Mouse (Mus musculus) mesoderm, embryonic 11.5 days (tissue): ENCODE data around the gene Tln1.
A peak's percentile ranks its signal among the peaks of the same experiment; 100 is the strongest.

Experiments
- DNase-seq: peaks from one replicate; pipeline ENCODE4 v3.0.0-alpha.2; 2012; ENCODE audit warnings: low read depth, low spot score

Gene Tln1

DNA sequence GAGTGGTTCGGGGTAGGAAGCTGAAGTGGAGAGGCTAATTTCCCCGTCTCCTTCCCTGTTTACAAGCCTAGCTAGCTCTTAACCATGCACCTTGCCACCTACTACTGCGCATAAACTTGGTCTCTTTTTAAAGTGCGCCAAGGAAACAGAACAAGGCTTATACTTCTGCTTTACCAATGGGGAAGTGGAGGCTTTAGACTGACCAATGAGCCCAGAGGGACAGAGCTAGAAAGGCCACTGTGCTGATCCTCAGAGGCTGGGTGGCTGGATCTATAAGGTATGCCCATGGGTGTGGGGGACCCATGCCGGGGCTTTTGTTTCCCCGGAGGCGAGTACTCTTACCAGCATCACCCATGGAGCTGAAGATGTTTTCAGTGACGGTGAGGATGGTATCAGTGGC lies 15.3 kb downstream of the Tln1 start:
- no peak for DNase-seq

DNA sequence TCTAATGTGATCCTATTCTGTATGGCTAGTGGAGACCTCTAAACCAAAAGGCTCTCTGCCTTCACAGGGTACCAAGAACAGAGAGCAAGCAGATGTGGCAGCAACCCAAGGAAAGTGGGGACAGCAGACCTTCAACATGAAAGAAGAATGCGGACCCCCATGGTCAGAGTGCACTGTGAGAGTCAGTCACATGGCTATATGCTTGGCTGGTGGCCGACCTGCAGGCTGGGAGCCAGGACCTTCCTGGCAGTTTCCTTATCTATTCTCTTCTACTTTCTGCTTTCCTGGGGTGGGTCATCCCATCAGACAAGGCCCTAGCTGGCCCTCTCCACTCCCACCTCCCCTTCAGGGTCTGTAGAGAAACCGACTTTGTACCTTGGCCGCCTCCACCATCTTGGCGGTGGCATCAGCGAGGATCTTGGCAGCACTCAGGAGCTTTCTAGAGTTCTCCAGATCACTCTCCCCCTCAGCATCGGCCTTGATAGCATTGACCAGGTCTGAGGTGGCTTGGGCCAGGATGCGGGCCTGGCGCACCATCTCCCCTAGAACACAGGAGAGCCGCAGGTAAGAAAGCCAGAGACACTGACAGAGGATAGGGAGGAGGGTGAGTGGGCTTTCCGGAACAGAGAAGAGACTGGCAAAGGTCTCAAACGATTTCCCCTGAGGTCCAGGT lies 16.0 kb downstream of the Tln1 start:
- no peak for DNase-seq

DNA sequence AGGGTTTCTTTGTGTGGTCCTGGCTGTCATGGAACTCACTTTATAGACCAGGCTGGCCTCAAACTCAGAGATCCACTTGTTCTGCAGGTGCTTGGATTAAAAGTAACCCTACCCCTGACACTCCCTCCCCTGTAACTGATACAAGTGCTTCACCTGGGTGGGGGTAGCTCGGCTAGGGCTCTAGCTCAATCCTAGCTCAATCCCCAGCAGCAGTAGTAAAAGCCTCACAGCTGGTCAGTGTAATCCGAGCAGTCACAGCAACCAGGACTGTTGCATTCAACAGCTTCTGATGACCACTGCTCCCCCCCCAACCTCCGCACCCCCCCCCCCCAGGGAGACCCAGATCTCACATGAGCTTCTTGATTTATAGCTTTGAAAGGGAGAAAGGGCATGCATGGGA lies 20.4 kb downstream of the Tln1 start:
- DNase-seq = no peak

DNA sequence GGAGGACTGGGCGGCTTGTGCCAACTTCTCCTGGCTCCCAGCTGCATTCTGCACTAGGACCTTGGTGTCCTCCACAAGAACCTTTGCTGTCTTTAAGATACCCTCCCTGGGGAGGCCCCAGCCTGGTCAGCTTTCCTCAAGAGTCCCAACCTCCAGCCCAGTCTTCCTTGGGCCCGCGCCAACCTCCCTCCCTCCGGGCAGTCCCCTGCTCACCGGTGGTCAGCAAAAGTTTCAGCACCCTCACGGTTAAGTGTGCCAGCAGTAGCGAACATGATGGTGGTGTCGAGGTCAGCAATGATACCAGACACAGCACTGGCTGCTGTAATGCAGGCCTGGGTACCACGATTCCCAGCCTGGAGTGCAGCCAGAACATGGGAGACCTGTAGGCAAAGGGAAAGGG lies 26.5 kb downstream of the Tln1 start:
- DNase-seq = no peak

DNA sequence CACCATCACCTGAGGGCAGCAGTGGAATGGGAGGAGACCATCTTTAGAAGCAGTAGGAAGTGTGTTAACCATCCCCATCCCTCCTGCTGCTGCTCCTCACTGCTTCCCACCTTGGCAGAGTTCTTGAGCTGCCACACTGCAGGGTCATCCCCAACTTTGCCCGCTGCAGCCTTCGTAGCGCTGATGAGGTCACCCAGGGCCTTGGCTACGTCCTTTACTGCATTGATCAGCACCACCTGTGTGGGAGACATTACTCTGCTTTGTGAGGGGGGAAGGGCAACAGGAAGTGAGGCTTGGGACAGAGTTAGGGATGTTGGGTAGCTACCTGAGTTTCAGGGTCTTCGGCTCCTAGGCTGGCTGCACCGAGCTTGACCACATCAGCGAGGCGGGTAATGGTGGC lies 26.9 kb downstream of the Tln1 start:
- no peak for DNase-seq

DNA sequence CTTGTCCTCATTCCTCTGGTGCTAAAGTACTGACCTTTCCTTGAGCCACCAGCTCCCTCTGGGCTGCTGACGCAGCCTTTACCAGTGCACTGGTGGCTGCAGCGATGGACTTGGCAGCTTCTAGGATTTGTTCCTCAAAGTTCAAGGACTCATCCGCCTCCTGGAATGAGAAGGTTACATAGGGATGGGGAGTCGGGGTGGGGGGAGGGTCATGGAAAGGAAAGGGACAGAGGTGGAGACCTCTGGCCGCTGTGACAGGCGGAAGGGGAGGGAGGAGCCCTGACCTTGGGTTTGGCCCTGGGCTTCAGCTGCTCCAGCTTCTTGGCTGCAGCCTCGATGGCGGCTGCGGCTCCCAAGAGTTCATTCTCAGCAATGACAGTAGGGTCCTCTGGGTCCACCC lies 29.2 kb downstream of the Tln1 start:
- no peak for DNase-seq

DNA sequence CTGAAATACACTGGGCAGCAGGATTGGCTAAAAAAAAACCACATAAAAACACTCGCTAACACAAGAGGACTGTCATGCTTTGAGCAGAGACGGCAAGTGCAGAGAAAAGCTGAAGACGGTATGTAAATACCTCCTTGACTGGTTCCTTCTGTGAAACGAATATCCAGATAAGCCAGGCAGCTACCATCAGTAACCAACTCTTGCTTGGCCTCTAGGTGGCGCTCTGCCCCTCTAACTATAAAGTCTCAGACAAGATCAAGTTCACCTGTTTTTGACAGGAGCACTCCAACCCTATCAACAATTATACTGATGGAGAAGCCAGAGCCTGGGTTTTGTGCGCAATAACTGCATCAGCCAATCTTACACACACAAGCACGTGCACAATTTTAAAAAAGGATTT lies 31.9 kb downstream of the Tln1 start:
- peak; percentile 80 for DNase-seq

DNA sequence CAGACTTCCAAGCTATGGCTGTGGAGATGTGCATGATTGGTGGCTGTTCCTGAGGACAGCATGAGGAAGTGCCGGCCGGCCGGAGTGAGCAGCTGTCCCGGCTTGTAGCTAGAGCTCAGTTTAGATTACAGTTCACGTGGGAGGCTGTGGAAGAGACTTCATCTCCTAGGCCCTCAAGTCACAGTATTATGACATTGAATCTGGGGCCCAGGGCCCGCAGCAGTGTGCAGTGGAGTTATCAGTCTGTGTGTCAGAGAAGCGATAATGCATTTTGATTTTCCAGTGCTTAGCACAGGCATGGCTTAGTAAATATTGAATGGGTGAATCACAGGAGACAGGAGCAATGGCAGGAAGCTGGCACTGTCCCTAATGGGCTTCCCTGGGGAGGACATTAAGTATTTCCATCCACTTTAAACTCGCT lies 32.4 kb downstream of the Tln1 start:
- DNase-seq = no peak

DNA sequence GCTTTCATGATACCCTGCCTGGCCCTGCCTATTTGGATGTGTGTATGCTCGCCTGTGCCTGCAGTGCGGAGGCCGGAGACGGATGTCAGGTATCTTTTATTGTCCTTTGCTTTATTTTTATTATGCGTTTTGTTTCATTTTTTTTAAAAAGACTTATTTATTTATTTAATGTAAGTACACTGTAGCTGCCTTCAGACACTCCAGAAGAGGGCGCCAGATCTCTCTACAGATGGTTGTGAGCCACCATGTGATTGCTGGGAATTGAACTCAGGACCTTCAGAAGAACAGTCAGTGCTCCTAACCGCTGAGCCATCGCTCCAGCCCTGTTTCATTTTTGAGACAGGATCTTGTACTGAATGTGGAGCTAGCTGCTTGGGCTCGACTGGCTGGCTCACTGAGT lies 34.0 kb downstream of the Tln1 start:
- no peak for DNase-seq

DNA sequence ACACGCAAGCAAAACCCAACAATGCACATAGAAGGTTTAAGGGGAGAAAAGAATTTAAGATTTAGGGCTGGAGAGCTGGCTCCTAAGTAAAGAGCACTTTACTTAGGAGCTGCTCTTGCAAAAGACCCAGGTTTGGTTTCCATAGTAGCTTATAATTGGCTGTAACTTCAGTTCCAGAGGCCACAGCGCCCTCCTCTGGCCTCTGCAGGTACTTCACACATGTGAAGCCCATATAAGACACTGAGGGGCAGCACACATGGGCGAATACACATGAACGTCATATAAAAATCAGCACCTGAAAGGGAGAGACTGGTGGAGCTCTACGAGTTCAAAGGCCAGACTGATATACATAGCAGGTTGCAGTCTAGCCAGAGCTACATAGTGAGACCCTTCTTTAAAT lies 34.6 kb downstream of the Tln1 start:
- no peak for DNase-seq

DNA sequence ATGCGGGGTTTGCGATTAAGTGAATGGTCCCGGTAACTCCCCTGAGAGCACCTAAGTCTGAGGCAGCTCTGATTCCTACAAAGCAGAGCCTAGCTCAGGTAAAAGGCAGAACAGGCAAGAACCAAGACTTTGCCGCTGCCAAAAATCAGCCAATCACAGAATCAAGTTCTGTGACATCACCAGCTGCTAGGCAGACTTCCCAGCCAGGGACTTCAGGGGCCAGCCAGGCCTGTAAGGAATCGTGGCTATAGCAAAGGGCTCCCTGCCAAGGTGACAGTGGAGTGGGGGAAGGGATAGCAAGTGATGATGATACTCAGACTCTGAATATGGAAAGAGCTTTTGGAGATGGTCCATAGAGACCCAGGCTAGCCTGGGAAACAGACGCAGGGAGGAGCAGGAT lies 42.5 kb downstream of the Tln1 start:
- peak; percentile 89 for DNase-seq

DNA sequence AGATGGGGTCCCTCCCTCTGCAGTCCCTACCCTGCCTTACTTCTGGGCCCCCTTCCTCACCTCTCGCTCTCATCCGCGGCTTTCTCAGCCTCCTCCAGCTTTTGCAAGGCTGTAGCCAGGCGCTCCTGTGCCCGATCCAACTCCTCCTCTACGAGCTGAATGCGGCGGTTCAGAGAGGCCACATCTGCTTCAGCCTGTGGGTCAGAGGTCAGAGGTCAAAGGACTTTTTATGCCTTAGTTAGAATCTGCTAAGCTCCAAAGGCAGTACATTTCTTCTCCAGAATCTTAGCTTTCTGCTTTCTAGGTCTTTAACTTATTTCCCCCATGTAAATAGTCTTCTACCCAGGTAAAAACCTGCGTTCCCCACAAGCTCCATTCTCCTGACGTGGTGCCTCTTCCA lies 42.9 kb downstream of the Tln1 start:
- no peak for DNase-seq

DNA sequence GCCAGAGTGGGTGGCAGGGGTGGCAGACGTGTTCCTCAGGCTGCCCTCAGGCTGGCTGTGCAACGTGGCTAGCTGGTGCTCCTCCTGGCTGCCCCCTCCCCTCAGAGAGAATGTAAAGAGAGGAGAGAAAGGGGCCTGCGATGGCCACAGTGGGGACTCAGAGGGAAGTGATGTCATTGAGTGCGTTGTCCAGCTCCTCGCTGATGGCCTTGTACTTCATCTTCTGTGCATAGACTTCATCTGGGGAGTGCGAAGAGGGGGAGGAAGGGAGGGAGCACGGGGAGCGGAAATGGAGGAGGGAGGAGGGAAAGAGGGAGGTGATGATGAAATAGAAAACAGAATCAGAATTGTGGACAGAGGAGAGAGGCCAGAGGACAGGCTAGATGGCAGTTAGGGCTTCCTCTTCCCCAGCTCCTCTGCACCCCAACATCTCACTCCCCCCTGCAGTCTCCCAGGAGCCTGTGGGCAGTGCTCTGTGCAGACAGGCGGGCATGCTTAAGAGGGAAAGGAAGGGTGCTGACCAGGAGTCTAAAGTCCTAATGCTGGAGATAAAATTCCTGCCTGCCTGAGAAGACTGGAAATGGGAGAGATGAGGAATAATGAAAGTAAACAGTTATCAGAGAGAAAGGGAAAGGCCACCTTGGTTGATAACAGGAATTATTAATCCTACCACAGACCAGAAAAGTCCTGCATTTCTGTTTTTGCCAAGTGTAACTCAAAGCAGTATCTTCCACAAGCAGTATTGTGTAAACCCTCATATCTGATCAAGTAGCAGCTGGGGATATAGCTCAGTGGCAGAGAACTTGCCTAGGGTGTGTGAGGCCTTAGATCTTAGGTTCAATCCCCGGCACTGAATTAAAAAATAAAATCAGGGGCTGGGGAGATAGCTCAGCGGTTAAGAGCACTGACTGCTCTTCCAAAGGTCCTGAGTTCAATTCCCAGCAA lies 46.5 kb downstream of the Tln1 start:
- DNase-seq = no peak

DNA sequence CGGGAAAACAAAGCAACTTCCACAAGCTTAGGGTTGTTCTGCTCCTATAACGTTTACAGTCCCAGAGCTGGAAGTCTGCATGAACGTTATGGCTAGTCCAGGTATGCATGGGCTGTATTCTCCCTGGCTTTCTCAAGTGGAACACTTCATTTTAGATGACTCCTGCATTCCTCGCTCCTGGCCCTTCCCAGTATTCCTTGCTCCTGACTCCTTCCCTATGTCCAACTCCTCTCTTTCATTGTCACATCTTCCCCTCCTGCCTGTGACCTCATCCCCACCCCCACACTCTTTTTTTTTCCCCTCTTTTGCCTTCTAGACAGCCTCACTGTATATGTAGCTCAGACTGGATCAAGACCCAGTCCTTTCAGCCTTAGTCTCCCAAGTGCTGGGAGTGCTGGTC lies 48.7 kb downstream of the Tln1 start:
- no peak for DNase-seq

DNA sequence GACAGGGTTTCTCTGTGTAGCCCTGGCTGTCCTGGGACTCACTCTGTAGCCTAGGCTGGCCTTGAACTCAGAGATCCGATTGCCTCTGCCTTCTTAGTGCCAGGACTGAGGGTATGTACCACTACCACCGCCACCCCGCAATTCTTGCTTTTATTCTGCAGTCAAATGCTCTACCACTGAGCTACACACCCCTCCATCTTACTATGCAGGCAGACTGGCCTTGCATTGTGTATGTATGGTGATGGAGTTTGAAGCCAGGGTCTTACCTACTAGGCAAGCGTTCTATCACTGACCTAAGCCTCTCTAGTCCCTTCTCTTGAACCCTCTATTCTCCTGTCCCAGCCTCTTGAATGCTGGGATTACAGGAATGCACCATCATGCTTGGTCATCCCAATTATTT lies 49.2 kb downstream of the Tln1 start:
- DNase-seq = no peak

DNA sequence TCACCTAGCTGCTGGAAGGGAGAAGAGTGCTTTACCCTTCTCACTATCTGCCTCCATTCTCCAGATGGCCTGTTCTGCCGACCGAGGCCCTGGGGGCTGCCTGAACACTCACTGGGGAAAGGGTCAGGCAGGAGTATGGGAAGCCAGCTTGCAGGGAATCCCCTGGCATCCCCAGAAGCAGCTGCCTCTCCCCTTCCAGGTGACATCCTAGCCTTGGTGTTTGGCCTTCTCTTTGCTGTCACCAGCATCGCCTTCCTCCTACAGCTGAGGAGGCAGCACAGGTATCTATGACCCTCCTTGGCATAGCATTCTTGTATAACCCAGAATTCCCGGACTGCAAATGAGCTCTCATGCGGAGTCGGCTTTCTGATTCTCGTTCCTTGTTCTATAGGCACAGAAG lies 49.8 kb downstream of the Tln1 start:
- no peak for DNase-seq

DNA sequence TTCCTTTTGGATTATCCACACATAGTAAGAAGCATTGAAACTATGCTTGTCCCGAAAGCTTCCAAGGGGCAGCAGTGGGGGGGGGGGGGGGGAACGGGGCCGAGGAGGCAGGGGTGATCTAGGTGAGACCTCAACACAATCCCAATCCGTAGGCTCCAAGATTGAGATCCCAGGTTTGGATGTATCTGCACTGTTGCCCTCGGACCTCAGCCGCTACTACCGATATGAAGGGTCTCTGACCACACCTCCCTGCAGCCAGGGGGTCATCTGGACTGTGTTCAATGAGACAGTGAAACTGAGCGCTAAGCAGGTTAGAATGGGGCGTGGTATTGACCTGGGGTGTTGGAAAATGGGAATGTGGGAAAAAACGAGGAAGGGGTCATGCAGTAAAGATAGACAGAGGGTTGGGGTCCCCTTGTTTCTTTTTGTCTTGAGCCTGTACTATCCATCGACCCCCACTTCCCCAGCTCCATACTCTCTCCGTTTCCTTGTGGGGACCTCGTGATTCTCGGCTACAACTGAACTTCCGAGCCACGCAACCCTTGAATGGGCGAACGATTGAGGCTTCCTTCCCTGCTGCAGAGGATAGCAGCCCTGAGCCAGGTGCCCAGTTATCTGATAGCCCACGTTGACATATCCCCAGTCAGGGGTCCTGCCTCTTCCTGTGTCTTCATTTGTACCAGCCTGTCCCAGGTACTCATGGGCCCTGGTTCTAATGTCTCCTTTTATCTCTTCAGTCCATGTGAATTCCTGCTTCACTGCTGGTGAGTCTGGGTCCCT lies 50.6 kb downstream of the Tln1 start:
- no peak for DNase-seq

DNA sequence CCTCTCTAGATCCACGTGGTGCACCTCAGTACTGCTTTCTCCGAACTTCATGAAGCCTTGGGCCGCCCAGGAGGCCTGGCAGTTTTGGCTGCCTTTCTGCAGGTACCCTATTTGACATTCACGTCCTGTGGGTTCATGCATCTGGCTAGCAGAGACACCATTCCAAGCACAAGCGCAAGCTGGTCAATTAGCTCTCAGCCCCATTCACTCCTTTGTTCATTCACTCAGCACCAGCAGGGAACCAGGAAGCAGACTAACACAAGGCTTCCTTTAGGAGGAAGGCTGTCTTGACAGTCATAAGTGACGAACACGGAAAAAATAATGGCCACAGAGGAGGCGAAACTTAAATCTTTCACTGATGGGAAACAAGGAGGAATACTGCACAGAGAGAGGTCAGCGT lies 53.4 kb downstream of the Tln1 start:
- no peak for DNase-seq

DNA sequence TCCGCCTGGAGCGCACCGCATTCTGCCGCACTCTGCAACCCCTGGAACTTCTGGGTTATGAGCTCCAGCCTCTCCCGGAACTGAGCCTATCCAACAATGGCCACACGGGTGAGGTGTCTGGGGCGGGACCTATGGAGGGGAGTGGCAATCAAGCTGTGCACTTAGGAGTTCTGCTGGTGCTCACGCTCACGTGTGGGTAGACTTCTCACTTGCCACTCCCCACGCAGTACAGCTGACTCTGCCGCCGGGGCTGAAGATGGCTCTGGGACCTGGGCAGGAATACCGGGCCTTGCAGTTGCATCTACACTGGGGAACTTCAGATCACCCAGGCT lies 53.9 kb downstream of the Tln1 start:
- peak; percentile 58 for DNase-seq

DNA sequence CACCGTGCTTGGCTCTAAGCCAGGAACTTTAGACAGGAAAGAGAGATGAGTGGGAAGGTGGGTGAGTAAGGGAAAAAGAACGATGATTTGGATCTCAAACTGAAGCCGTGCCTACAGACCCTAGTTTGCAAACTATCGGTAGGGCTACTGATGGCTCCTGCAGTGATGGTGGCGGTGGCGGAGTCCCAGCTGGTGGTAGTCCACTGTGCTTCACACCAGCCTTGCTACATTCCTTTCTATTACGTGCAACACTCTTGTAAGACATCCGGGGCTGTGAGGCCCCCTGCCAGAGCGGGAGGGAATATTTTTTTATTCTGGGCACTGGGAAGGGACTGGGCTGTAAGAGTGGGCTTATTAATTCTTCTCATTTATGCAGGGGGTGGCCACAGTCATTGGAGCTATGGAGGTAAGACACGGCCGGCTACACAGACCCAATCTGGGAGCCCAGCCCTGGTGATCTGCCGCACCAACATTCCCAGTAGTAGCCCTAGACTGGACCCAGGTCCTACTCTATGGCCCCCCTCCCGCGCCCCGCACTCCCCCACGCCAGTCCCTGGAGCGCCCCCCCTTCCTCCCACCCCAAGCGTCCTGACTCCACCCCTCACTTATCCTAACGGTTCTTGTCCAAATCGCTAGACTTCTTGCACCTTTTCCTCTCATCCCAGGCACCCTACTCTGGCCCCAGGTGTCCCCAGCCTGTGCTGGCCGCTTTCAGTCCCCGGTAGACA lies 54.4 kb downstream of the Tln1 start:
- no peak for DNase-seq

DNA sequence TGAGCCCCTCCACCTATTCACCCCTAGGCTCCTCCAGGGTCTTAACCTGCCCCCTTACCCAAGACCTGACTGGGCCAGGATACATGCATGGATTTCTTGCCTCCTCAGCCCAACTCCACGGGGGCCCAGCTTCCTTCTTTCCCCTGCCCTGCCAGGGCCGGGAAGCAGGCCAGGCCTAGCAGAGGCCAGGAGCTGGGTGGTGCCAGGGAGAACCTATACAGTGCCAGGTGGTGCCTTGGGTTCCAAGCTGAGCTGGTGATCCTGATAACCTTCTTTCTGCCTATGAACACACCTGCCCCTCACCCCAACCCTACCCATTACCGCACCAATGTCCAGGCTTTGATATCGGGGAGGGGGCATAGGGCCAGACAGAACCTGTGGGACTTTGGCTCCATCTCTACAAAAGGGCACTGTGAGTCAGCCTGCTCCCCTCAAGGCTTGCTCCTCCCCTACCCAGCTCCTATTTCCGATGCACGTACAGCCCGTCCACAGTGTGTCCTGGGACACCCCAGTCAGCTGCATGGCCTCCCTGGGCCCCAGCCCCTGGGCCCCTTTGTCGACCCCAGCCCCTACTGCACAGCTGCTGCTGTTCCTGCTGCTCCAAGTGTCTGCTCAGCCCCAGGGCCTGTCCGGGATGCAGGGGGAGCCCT lies 55.8 kb downstream of the Tln1 start, which contains the start of gene Car9:
Car9 (plus strand) TSS at position 431 of the 650 bp plus-strand sequence.
- no peak for DNase-seq
